Mouse (Mus musculus) ES-Bruce4 (cell line): ENCODE measurements around the gene Mpi.

ENCODE experiments used
- CTCF ChIP-seq: IDR thresholded peaks from one replicate; pipeline ENCODE4 v1.8.1; 2011; ENCODE audit warnings: low read depth, low read length
- EP300 ChIP-seq: IDR thresholded peaks from 2 replicates; pipeline ENCODE4 v1.6.1; 2011; ENCODE audit warnings: low read depth, low read length; ENCODE audit not compliant: insufficient read depth
- POLR2A ChIP-seq: IDR thresholded peaks from one replicate; pipeline ENCODE4 v1.8.1; 2011; ENCODE audit warnings: low read length; ENCODE audit not compliant: insufficient read depth

GRCm38 (mm10) chr9:57503622-57504380, 48.8 kb downstream of the Mpi start, which contains the start of gene Rpp25:
- TF ChIP-seq CTCF: no peak
- TF ChIP-seq POLR2A: peak; percentile 65
- TF ChIP-seq EP300: no peak
